Mouse (Mus musculus): Measurements from ENCODE around the gene Hoxb5.

Gene Hoxb5

DNA sequence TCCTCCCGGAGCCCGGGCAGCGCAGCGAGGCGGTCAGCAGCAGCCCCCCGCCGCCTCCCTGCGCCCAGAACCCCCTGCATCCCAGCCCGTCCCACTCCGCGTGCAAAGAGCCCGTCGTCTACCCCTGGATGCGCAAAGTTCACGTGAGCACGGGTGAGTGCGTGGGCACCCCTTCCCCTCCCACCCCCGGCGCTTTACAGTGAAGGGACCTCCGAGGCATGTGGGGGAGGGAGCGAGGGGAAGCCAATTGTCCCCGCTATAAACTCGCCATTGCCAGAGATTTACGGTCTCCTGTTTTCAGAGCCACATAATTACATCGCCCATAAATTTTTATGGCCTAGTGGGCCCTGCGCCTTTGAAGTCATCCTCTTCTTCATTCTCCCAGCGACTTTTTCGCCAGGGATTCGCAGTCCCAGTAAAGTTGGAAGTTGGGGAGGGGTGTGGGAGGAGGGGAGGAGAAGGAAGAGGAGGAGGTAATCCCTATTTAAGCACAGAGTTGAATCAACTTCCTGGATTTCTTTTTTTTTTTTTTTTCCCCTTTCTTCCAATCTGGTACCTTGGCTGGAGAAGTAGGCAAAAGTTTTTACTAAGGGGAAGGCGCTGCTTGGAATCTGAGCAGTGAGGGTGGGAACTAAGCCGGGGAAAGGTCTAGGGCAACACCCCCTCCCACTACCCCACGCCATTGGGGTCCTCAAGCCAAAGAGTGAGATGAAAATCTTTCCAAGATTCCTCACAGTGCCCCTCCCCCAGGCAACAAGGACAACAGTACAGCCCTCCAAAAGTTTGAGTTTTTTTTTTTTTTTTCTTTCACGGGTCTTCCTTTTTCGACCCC lies 16.2 kb downstream of the Hoxb5 start:
- no peak for DNase-seq (ENCODE audit: inconsistent ontology term)

DNA sequence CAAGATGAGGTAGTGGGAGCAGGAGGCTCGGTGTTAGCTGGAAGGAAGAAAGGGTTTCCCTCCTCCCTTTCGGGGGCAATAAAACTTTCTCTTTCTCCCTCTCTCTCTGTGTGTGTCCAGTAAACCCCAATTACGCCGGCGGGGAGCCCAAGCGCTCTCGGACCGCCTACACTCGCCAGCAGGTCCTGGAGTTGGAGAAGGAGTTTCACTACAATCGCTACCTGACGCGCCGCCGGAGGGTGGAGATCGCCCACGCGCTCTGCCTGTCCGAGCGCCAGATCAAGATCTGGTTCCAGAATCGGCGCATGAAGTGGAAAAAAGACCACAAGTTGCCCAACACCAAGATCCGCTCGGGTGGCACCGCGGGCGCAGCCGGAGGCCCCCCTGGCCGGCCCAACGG lies 16.8 kb downstream of the Hoxb5 start:
- no peak for DNase-seq (ENCODE audit: inconsistent ontology term)

DNA sequence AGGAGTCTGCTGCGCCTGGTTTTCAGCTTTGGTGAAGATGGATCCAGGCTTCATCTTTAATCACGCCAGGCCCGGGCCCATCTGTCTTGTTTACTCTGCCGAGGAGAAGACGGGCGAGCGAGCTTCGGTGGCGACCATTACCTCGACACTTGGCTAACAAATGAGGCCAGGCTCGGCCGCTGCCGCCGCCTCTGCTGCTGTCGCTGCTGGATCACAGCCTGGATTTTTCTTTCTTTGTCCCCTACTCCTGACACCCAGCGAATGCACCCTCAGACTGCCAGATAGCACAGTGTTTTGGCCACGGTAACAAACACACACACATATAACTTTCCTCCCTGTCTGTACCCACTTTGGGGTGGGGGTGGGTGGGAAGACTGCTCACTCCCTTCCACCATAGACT lies 17.6 kb downstream of the Hoxb5 start:
- no peak for DNase-seq (ENCODE audit: inconsistent ontology term)

DNA sequence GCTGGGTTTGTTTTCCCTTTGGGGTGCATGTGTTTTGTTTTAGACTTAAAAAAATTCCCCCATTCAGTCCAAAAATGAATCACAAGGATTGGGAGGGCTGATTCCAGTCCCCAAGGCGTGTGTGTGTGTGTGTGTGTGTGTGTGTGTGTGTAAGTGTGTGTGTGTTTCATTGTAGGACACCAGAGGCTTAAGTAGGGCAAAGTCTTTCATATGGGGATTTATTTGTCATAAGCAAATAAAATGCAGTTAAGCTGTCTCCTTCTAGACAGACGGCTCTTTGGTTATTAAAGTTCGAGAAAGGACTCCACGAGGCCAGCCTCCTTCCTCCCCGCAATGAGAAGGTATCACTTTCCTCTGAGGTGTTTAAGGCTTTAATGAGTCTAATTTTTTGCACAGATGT lies 18.7 kb downstream of the Hoxb5 start:
- no peak for DNase-seq (ENCODE audit: inconsistent ontology term)

DNA sequence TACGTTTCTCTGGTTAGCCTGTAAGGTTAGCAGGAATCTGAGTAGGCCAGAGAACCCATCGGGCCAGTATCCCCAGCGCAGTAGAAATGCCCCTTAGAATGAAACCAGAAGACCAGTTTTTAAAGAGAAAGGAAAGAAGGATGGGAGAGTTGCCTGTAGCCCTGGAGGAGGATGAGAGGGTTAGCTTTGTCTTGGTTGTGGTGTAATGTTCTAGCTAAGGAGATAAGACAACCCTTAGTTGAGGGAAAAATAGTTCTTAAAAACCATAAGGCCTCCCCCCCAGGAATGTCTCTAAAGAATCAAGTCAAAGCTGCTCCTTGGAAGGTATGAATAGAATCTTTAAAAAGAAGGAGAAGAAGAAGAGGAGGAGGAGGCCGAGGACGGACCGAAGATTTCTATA lies 19.6 kb downstream of the Hoxb5 start:
- DNase-seq (ENCODE audit: inconsistent ontology term), result no peak

DNA sequence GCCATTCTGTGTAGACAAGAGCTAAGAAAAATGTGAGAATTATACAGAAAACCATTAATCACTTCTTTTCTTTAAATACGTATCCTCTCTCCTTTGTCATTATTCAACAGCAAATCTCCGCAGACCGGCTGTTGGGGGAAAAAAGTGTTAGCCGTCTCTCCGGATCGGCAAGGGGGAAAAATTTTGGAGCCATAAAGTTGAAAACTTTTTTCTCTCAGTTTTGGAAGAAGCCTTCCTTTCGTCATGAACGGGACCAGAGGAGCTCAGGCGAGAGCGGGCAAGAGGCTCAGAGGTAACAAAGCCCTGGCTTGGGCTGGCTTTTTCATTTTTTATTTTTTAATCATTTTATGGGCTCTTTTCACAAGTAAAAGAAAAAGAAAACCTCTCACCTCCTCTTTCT lies 20.0 kb downstream of the Hoxb5 start, which contains the start of gene Hoxb3:
TSS of gene Hoxb3 (plus strand) at position 173 of the 400 bp plus-strand sequence.
- DNase-seq (ENCODE audit: inconsistent ontology term), result no peak

DNA sequence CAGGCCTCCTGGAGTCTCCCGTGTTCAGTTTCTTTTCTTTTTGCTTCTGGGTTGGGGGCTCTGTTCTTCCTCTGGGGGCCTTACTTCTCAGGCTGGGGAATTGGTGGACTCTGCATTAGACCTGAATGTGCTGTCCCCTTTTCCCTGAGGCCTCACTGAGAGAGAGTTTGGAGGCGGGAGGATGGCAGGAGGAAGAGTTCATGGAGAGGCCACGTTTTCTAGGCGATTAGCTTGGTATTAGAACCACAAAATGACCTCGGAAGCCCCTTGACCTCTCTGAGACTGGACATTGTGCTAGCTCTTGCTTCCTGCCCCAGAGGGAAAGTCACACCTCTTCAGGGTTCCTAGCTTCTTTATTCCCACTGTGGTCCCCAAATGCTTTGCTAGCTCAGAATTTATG lies 21.0 kb downstream of the Hoxb5 start:
- no peak for DNase-seq (ENCODE audit: inconsistent ontology term)

DNA sequence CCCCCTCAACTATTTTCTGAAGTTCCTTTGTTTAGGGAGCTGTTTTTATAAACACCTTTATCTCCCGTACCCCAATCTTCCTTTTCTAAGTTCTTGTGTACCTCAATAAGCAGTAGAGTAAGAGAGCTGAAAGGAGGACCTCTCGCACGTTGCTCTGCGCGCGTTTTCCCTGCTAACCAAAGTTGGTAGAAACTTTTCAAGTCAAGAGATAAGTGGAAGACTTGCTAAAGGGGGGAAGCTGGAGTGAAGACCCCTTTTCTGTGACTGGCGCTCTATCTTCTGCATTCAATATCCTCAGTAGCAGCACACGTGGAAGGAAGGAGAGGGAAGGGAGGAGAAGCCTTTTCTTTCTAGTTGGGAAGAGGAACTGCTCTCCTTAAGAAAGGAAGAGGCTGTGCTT lies 21.8 kb downstream of the Hoxb5 start:
- no peak for DNase-seq (ENCODE audit: inconsistent ontology term)

DNA sequence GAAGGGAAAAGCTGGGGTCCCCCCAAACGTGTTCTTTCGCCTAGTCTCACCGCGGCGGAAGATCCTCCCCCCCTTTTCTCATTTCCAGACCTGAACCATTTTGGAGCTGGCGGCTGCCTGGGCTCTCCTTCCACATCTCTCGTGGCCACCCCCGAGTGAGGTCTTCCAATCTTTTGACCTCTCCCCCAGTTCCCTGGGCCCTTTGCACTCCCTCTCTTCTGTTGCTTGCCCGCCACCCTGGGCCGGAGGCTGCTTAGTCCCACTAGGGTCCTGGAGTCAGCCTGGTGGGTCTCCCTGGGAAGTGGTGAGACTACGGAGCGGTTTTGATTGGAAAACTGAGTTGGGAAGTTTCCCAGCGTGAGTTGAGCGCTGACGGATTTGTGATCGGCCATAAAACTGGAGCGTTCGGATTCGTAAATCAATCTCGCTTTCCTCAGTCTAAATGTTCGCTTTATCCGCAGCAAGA lies 22.6 kb downstream of the Hoxb5 start:
- no peak for DNase-seq (ENCODE audit: inconsistent ontology term)

DNA sequence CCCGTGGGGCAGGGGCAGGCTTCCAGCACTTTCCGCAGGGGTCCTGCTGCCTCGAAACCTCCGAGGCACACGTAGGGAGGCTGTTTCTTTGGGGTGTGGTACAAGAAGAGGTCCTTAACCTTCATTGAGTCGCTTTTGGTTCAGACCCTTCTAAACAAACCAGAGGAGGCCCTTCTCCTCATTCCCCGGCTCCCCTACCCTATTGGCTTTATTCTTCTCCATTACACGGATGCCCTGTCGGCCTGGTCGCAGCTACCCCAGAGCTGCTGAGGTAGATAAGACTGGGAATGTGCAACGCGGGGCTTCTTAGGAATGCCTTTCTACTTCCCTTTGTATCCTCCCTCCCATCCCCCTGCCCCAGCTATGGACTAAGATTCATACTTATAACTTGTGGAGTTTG lies 23.6 kb downstream of the Hoxb5 start:
- DNase-seq (ENCODE audit: inconsistent ontology term), result no peak

DNA sequence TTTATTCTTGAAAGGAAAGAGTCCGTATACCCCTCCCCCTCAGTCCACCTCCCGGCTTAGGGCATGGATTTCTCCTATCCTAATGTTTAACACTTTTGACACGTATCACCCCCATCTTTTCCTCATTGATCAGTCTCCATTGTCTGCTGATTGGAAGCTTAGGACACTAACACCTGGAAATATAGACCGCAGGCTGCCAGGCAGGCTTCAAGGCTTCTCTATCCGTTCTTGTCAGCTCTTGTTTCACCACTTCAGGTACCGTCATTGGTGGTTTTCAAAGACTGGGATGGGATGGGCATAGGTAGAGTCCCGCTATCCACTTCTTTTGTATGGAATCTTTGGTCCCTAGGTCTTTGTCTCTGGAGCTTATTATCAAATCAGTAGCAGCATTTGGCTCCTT lies 24.0 kb downstream of the Hoxb5 start:
- DNase-seq (ENCODE audit: inconsistent ontology term), result no peak

DNA sequence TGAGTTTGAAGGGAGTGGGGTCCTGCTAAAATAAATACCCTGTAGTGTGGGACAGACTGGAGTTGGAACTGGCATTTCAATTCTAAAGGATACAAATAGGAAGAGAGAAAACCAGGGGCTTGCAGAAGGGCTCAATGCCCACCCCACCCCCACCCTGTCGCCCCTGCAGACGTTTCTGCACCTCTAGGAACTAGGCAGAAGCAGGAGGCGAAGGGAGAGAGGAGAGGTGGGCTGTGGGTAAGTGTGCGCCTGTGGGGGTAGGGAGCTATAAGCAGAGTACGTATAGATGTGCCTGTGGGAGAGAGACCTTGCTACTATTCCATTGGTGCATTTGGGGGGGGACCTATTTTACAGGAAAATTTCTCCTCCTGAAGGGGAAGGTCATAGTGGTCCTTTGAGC lies 24.6 kb downstream of the Hoxb5 start:
- DNase-seq (ENCODE audit: inconsistent ontology term), result no peak

DNA sequence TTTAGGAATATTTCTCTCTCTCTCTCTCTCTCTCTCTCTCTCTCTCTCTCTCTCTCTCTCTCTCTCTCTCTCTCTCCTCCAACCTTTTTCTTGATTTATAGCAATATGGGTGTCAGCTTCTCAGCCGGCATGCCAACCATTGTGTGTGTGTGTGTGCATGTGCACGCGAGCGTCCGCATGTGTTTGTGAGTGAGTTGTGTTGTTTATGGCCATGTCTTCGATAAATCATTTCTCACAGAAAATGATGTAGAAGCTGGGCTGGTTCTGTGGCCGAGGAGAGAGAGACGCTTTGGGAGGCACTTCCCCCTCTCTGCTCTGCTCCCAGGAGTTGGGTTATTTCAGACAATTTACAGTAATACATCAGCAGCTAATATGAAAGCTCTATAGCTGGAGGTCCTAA lies 25.5 kb downstream of the Hoxb5 start:
- no peak for DNase-seq (ENCODE audit: inconsistent ontology term)

DNA sequence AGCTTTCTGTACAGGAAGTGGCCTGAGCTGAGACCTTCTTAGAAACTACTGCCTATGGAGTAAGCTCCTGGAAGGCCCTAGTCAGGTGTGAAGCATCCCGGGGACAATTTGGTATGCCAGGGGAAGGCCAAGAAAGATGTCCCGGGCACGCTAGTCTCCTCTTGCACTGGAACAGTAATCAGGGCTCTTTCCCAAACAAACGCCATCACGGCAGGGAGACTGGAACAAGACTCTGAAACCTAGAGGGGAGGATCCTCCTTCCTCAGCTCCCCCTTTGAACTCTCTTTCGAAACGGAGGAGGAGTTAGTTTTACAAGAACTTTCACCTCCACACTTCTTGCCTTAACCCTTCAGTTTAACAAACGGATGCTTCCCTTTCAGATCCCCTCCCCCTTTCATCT lies 29.0 kb downstream of the Hoxb5 start:
- no peak for DNase-seq (ENCODE audit: inconsistent ontology term)

DNA sequence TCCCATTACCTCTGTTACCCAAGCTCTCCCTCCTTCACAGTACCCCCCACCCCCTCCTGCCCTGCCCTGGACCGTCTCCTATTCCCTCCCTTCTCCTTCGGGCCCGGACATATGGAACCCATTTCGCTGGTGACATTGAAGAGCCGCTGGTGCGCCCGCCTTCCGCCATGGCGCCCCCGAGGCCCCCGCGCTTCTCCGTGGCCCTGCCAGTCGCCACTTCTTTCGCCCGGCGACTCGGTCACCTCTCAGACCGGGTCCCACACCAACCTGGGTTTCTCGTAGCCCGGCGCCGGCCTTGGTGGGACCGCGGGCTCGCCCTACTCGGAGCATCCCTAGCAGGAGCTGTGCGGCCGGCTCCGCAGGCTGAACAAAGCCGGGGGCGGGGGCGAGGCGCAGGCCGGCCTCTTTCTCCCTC lies 29.5 kb downstream of the Hoxb5 start:
- no peak for DNase-seq (ENCODE audit: inconsistent ontology term)

DNA sequence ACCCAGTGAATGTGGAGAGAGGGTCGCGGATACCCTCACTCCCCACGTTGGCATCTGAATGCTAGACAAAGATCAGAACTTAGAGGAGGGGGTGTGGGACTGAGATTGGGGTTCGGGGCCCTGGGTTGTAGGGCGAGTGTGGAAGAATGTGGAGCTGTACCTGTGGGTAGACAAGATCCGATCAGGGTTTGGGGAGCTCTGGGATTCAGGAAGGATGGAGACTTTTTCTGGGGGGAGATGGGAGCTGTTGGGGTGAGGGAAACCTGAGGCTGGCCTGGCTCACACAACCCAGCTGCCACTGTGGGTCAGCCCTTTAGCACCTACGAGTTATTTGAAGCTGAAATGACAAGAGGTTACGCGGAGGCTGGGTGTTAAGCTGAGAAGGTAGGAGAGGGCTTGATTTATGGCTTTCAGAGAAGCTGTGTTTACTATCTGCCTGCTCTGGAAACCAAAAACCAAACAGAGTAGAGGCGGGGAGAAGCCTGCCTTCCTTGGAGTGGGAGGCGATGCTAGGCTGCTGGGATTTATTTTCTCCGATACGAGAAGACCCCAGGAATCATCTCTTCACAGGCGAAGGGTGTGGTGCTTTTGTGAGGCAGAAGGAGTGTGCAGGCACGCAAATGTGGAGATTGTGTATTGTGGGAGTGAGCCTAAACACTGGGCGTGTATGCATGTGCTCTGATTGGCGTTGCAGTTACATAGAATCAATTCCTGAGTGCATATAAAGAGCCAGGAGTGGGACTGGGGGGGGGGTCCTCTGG lies 30.3 kb downstream of the Hoxb5 start:
- DNase-seq (ENCODE audit: inconsistent ontology term), result no peak

DNA sequence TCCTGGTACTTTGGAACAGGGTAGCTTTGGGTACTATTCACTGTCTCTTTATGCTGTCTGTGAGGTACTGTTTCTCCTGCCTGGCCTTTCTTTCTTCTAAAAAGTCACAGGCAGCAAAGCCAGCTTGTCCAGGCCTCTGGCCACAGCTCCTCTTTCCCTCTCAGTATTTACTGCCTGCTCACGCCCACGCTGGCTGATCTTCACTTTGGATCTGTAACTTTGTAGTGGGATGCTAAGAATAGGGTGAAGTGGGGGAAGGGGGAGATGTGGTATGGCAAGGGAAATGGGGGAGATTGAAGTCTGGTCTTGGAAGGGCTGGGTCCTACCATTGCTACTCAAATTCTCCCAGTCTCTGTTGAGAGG lies 30.8 kb downstream of the Hoxb5 start:
- no peak for DNase-seq (ENCODE audit: inconsistent ontology term)

DNA sequence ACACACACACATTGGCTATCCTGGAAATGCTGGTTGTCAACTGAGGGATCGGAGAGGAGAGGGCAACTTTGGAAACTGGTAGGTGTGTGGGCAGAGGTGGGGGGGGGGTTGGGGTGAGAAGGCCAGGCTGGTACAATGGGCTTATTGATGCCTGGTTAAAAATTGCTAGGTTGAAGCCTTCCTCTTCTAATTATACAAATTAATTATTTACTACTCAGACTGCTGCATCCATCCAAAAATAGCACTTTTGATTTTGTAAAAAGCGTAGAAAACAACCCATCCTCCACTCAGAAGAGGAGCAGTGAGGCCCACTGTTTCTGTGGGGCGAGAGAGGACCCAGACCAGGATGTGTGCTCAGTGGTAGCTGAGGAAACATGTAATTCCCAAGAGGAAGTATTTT lies 31.9 kb downstream of the Hoxb5 start:
- DNase-seq (ENCODE audit: inconsistent ontology term), result no peak

DNA sequence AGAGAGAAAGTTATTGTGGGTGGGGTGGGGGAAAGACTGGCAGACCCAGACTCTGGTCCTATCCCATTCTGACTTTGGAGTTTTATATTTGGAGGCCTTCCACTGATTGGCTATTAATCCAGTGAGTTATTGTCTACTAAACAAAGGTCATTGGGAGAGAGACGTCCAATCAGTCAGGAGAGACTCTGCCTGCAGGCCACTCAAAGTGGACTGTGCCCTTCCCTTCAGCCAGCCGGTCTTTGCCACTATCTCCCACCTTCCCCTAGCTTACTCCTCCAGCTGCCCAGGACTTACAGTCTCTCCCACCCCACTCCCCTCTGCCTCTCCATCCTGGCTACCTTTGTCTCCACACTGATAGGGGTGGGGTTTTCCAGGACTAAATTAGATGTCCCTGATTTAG lies 33.5 kb downstream of the Hoxb5 start:
- DNase-seq (ENCODE audit: inconsistent ontology term), result no peak

DNA sequence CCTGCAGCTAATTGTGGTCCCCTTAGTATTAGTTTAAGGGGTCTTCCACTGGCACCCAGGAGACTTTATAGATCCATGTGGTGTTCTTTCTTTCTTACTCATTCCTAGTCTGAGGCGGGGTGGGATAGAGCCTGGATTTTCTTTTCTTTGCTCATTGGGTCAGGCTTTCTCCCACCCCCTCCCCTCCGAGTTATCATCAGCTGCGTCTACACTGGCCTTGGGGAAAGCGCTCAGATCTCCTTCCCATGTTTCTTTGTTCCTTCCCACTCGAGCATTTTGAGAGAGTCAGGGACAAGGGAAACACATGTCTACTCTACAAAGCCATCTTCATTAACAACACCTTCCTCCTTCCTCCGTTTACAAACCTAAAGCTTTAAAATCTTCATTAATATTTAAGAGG lies 33.9 kb downstream of the Hoxb5 start:
- DNase-seq (ENCODE audit: inconsistent ontology term), result no peak

DNA sequence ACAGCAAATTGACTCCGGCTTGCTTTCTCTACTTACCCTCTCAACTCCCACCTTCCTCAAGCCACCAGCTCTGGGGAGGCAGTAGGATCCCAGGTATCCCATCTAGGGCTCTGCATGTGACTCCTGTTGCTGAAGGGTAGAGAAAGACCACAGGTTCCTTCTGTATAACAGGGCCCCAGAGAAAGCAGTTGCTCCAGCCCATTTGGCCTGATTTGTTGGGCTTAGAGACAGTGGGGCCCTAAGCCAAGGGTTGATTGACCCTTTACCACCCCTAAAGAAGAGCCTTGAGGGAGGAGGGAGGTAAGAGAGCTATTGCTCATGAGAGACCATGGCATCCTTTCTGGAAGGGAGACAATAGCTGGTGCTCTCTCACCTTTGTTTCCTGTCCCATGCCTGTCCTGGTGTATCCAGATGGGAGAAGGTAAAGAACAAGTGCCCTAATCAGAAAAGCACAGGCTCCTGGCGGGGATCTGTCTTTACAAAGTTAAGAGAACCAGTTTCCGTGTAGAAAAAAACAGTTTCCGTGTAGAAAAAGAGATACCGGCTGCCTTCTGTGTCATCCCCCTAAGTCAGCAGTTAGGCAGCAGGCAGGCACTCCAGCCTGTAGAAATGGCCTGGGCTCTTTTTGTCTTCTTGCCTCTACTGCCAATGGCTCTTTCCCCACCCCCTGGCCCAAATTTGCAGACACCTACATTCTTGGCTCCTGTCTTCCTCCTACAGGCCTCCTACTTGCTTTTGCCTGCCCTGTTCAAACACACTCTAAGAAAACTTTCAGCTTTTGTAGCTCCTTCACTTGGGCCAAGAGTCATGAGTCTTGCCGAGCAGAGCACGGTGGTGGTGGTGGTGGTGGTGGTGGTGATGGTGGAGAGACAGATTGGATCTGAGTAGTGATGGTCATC lies 36.1 kb downstream of the Hoxb5 start:
- DNase-seq (ENCODE audit: inconsistent ontology term), result no peak

DNA sequence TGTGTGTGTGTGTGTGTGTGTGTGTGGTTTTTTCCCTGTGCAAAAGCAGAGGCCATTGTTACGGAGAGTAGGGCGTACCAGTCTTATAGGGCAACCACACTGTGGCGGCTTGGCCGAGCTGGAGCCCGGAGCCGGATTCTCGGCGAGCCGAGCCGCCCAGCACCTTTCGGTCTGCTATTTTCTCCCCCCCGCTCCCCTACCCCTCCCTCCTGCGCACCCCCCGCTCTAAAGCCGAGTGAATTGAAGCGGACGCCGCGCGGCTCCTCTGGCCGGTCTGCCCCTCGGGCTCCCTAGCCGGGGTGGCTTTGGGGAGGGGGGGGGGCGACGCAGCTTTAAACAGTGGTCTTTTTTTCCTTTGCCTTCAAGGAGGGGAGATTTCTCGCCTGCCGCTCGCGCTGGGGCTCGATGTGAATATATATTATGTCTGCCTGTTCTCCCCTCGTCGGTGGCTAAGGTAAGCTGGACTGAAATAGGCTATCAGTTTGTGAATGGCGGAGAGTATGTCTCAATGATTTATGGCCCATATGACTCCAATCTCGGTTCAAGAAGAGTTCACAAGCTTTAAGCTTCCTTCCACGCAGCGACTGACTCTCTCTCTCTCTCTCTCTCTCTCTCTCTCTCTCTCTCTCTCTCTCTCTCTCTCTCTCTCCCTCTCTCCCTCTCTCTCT lies 37.7 kb downstream of the Hoxb5 start:
- no peak for DNase-seq (ENCODE audit: inconsistent ontology term)
